Mouse (Mus musculus): ENCODE results near the gene Hbs1l.

- no peak for TF ChIP-seq EP300 (IDR thresholded peaks at IDR 0.05; ENCODE audit: low read depth)
- no peak for TF ChIP-seq CTCF (IDR thresholded peaks at IDR 0.05; ENCODE audit: low read depth)
Measured at GRCm38 (mm10) chr10:21349946-21350345, 54.2 kb downstream of the Hbs1l start.
